Mouse (Mus musculus) spleen, adult 18-20 months (tissue): Measurements from ENCODE around the gene Fbln7.

Source experiments
- DNase-seq, 2 experiments: peaks; one replicate each; pipeline ENCODE4 v3.0.0; 2022; ENCODE audit warnings: mixed read lengths in 2 of 2

The Fbln7 gene

GRCm38 (mm10) chr2:128862636-128863035, at the start of gene Fbln7:
TSS of gene Fbln7 (plus strand) at chr2:128862981.
- DNase-seq = no peak

DNA sequence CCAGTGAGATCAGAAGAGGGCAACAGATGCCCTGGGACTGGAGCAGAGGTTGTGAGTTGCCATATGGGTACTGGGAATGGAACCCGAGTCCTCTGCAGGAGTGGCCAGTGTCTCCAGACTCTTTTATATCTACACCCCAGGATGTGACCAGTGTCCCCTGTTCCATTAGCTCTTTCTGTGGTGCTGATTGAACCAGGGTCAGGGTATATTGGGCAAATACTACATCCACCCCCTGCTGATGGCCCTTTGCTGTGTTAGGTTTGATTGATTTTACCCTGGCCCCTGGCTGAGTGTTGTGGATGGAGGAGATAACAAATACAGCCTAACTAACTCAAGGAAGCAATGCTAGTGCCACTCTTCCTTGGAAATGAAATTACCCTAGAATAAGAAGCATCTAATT, 46.5 kb upstream of the Fbln7 start:
- no peak for DNase-seq

DNA sequence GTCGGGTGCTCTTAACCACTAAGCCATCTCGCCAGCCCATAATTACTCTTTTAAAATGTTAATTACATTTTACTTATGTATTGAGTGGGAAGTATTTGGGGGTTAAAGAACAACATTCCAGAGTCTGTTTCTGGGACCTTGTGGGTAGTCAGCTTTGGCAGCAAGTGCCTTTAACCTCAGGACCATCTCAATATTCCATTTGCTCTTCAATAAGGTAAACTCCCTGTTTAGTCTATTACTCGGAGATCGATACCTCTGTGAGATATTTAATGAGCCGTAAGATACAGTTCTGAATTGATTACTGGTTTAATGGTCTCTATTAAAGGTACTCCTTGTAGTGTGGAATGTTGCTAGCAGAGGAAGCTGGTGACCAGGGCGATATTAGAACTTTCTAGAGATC, 45.9 kb upstream of the Fbln7 start:
- DNase-seq = no peak

- DNase-seq = no peak
Measured at GRCm38 (mm10) chr2:128817387-128817785, 45.4 kb upstream of the Fbln7 start.

GRCm38 (mm10) chr2:128817786-128818681, 44.7 kb upstream of the Fbln7 start, which contains the start of gene Tmem87b:
TSS of gene Tmem87b (plus strand) at chr2:128818118.
- peak; percentile 93 to 99 for DNase-seq

- no peak for DNase-seq
Measured at GRCm38 (mm10) chr2:128818956-128819643, 43.7 kb upstream of the Fbln7 start.

GRCm38 (mm10) chr2:128820631-128821030, 42.1 kb upstream of the Fbln7 start:
- DNase-seq = no peak

GRCm38 (mm10) chr2:128823893-128824292, 38.9 kb upstream of the Fbln7 start:
- no peak for DNase-seq

DNA sequence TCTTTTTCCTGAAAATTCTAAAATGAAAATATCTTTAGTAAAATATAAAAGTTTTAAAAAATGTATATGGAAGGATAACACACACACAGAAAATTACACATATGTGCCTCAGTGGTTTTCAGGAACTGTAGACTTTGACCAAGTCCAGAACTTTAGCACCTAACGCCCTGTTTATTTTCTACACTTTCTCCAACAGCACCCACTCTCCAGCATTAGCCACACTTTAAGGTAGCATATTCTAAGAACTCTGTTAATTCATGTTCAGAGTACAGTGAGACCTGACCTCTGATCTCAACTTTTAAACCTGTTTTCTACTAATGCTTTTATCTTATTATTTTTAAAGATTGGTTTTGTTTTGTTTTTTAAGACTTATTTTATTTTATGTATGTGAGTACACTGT, 35.0 kb upstream of the Fbln7 start:
- no peak for DNase-seq

GRCm38 (mm10) chr2:128832611-128833010, 30.2 kb upstream of the Fbln7 start:
- no peak for DNase-seq

DNA sequence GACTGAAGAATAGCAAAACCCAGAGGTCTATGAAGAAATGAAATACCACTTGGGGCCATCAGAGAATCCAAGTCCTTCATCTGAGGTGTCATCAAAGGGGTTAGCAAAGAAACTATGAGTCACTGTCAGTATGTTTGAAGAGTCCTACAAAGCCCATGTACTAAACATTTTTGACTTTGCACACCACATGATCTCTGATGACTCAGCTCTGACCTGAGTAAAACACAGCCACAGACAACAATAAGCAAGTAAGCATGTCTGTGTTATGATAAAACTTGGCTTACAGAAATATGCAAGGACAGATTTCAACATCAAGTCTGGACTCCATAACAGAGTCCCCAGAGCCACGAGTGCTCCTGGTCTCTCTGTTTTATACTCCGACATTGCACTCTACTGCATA, 29.7 kb upstream of the Fbln7 start:
- no peak for DNase-seq

DNA sequence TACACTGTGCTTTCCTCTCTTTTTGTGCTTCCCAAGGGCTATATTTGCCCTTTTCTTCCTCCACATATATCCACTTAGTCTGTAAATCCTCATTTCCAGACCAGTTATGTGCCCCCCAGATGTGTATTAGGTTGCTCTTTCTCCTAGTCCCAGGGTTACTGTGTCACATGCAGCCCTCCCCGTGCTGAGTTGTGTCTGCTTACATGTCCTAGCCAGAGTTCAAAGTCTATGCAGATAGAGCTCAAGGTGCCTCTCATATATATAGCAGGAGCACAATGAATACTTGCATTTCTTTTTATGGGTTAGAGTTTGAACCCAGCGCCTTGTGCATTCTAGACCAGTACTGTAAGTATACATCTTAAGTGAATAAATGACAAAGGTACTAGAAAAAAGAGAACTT, 29.3 kb upstream of the Fbln7 start:
- no peak for DNase-seq

- no peak for DNase-seq
Measured at GRCm38 (mm10) chr2:128837531-128837930, 25.2 kb upstream of the Fbln7 start.

- no peak for DNase-seq
Measured at GRCm38 (mm10) chr2:128838611-128839010, 24.2 kb upstream of the Fbln7 start.

DNA sequence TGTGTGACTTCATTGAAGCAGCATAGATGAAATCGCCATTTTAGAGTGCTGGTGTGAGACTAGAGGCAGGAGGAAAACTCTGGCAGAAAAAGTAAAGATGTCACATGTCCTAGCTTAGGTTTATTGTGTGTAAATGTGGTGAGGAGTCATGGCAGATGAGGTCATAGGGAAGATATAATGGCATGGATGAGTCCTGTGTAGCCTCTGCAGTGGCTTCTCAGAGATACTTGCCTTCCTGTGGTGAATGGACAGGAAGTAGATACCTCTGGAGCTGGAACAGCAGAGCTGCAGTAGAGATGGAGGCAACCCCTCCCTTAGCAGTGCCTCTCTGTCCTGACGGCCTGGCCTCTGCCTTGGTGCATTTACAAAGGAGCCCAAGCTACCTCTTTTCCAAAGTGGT, 23.3 kb upstream of the Fbln7 start:
- DNase-seq = no peak

GRCm38 (mm10) chr2:128842437-128842836, 20.3 kb upstream of the Fbln7 start:
- no peak for DNase-seq

DNA sequence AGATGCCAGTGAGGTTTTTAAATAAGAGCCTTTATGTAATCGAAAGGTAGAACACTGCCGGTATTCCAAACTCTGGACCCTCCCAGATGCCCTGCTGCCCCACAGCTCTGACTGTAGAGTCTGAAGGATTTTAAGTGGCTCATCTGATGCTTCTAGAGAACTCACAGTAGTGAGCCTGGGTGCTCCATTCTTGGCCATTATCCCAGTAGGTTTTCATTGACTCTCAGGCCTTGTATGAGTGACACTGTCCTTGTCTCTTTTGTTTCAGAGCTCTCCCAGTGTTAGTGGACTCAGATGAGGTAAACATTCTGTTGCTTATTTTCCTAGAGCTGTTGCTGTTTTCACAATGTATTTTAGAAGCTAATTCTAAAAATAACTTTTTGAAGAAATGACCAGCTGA, 12.7 kb upstream of the Fbln7 start:
- DNase-seq = no peak

- no peak for DNase-seq
Measured at GRCm38 (mm10) chr2:128856673-128857072, 6.1 kb upstream of the Fbln7 start.

- DNase-seq = no peak
Measured at GRCm38 (mm10) chr2:128858962-128859361, 3.8 kb upstream of the Fbln7 start.

DNA sequence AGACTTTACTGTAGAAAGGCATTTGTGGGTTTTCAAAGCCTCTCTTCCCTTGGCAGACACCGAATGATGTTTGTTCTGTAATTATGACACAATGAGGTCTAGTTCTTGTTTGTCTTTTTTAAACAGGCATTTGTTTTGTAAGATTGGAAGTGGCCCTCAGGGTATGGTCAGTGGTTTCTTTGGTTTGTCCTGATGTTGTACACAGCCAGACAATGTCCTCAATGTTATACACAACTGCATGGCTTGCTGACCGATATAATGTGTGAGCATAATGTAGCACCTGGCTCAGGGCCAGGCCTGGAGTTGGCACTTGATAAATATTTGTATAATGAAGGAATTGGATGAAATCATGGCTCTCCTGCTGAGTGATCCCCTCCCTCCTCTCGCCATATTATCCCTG, 2.9 kb upstream of the Fbln7 start:
- no peak for DNase-seq

DNA sequence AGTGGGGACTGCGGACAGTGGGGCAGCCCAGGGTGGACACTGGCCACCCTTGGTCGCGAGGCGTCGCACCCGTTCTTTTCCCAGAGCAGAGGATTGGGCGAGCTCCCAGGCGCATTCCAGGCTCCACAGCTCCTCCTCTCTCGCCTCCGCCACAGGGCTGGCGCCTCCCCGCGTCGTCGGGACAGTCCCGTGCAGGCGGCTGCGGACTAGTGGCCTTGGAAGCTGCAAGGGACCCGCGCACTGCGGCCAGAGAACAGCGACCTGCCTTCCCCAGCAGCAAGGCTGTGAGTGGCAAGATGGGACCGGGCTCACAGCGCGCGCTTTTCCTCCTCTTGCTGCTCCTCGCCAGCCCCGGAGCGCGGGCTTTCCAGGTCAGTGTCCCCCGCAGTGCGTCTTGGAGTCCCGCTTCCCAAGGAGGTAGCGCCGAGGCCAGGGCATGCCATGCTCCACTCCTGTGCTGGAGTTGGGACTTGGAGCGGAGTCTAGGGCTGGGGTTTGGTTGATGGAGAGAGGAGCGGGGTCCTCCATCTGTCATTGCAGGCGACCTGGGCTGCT, 1.1 kb downstream of the Fbln7 start:
- no peak for DNase-seq

GRCm38 (mm10) chr2:128865061-128865460, 2.3 kb downstream of the Fbln7 start:
- no peak for DNase-seq

GRCm38 (mm10) chr2:128871656-128872055, 8.9 kb downstream of the Fbln7 start:
- no peak for DNase-seq

GRCm38 (mm10) chr2:128872256-128872655, 9.5 kb downstream of the Fbln7 start:
- no peak for DNase-seq
